Mouse (Mus musculus) heart, adult 11 months (tissue): Measurements from ENCODE around the gene Ccdc62.

Source experiments
- DNase-seq: peaks from one replicate; pipeline ENCODE4 v3.0.0; 2022

Ccdc62 gene

DNA sequence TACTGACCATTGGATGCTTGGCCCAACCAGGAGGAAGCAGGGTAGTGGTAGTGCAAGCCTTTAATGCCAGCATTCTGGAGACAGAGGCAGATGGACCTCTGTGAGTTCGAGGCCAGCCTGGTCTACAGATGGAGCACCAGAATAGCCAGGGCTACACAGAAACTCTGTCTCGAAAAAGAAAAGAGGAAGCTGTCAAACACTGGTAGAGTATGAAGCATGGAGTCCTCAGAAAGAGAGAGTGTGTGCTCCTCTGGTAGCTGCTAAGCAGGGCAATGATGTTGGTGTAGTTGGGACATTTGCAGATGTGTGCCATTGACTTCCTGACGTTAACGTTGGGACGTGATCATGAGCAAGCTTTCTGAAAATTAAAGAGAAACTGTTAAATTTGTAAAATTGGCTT, 8.0 kb downstream of the Ccdc62 start:
- no peak for DNase-seq

- peak; percentile 79 for DNase-seq
These were observed 16.1 kb downstream of the Ccdc62 start for GRCm38 (mm10) chr5:123946546-123946945.

DNA sequence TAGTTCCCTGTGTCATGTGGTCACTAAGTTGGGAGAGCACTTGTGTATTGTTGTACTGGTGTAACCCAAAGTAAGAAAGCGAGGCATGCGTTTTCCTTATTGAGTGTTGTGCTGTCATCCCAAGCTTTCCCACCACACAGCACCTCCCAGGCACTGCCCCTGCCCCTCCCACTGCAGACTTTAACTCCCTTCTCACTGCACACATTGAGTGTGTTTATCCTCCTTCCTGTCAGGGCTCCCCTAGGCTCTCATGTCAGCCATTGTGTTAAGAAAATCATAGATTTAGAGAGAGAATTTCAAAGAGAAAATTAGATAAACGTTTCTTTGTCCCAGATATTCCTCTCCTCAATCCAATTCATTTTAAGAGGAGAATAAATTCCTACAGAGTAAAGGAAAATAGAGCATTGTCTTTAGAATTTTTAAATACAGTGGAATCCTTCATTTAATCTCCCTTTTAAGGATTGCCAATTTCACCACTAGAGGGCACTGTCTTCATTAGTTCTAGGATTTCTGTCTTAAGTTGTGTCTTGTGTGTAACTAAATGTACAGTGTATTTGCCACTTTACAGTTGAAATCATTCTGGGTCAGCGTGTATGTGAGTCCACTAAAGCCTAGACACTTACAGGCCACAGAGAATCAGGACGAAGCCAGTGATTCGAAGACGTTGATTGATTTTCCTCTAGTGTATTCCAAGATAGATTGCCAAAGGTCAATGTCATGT, 16.7 kb downstream of the Ccdc62 start:
- peak; percentile 78 for DNase-seq

GRCm38 (mm10) chr5:123952365-123953045, 22.0 kb downstream of the Ccdc62 start:
- peak; percentile 87 for DNase-seq

DNA sequence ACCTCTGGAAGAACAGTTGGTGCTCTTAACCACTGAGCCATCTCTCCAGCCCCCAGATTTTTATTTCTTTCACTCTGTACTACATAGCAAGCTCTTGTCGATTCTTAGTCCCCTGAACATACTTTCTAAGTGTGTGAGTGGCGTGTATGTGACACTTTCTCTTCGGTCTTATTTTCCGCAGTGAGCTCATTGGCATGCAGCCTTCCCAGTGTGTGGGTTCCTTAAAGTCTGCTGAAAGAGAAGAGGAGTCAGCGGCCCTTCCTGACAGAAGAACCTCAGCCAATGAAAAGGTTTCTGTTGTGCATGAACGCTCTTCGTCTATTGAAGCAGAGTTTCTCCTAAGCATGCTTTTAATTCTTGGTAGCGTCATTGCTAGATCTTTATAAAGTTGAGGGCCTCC, 26.7 kb downstream of the Ccdc62 start:
- DNase-seq = no peak

DNA sequence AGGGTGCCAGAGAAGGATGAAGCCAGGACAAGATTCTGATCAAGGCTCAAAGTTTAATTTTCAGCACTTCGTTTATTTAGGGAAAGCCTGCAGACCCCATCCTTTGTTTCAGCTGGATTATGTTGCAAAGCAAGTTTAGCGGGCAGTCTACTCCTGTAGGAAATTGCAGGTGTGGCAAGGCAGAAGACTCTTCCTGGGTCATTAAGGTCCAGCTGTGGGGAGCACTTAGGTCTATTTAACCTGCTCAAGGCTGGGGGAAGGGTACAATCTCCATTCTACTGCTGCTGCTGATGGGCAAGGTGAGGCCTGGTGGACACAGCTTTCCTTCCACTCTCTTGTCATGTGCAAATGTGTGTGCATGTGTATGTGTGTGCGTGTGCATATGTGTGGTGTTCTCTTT, 28.5 kb downstream of the Ccdc62 start:
- peak; percentile 63 for DNase-seq

DNA sequence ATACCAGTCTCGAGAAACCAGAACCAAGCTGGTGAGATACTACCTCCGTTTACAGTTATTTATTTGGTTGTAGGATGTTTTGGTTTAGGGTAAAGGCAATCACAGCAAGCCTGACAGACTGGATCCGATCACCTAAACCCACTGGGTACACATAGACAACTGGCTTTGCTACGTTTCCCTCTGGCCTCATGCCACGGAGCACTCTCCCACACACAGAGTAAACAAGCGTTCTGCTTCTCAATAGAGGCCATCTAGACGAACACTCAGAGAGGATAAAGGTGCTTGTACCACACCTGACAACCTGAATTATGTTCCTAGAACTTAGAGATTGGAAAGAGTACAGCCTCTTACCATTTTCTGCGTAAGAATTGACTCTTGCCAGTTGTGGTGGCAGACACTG, 29.6 kb downstream of the Ccdc62 start:
- DNase-seq = peak; percentile 44

DNA sequence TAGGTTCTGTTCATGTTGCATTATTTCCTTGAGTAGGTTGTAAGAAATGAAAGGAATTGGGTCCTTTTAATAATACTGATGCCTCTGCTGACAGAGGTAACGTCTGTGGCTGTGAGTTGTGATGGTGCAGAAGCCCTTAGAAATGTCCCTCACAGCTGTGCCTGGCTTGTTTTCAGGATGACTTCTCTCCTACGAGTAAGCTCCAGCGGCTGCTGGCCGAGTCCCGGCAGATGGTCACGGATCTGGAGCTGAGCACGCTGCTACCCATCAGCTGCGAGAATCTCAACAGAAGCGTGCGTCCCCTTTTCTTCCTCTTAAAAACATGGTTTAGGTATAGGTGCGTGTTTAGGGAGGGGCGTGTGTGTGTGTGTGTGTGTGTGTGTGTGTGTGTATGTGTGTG, 30.6 kb downstream of the Ccdc62 start:
- no peak for DNase-seq

GRCm38 (mm10) chr5:123964208-123964607, 33.7 kb downstream of the Ccdc62 start:
- no peak for DNase-seq

DNA sequence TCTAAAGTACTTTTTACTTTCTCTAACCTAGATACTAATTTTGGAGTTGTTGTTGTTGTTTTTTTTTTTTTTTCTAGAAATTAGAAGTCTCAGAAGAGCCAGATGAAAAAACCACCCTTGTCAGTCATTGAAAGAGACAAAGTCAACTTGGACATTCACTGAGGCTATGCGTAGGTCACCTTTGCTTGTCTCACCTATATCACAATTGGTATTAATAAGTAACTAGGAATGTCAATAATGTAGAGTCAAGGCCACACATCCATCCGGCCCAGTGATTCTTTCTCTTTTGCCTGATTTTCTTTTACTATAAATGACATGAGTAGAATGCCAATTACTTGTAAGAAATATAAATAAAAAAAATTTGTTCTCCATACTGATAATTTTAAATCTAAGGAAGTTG, 36.3 kb downstream of the Ccdc62 start:
- no peak for DNase-seq

DNA sequence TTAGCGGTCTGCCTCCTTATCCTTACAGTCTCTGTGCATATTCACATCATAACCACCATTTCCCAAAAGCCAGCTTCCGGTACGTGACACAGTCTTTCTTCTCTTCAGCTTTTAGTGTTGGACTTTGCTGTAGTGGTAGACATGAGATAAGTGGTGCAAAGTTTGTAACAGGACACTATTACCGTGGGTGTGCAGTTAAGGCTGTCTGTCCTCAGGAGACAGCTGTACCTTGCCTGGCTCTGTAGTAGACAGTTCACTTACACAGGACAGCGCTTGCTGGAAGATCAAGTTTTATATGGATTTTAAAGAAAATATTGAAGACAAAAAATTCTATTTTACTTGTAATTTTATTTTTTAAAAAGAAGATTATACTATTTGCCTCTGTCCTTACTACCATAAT, 38.0 kb downstream of the Ccdc62 start:
- DNase-seq = no peak

- DNase-seq = peak; percentile 70
These were observed 38.7 kb downstream of the Ccdc62 start for GRCm38 (mm10) chr5:123969216-123969615.

- peak; percentile 78 for DNase-seq
These were observed 40.1 kb downstream of the Ccdc62 start for GRCm38 (mm10) chr5:123970576-123970975.

GRCm38 (mm10) chr5:123972453-123972852, 42.0 kb downstream of the Ccdc62 start:
- peak; percentile 45 for DNase-seq

DNA sequence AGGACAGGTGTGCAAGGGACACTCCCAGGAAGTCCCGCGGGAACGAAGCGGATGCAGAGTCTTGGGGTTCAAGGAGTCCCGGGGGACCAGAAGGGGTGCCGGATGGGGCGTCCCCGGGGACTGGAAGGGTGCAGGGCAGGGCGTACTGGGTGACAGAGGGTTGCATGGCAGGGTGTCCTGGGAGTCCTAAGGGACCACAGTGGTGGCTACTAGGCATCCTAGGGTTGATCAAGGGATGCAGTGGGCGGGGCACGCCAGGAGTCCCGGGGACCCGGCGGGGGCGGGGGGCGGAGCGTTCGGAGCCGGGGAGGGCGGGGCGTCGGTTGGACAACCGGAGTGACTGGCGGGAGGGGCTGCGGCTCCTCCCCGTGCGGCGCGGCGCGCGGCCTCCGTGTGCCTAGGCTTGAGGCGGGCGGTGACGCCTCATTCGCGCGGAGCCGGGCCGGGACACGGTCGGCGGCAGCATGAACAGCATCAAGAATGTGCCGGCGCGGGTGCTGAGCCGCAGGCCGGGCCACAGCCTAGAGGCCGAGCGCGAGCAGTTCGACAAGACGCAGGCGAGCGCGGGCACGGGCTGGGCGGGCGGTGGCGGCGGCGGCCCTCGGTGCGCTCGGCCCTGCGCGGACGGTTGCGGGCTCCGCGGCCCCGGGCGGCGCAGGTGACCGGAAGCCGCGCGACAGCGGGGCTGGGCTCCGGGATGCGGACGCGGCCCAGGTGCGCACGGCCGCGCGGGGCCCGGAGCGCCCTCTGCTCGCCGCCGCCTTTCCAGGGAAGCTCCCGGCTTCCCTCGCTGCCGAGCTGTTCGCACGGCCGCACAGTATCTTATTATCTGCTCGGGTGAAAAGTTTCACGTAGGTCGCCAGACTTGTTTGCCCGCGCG, 43.1 kb downstream of the Ccdc62 start, which contains the start of gene Hip1r:
Hip1r (plus strand) TSS at position 330 of the 880 bp plus-strand sequence.
- peak; percentile 99 for DNase-seq

DNA sequence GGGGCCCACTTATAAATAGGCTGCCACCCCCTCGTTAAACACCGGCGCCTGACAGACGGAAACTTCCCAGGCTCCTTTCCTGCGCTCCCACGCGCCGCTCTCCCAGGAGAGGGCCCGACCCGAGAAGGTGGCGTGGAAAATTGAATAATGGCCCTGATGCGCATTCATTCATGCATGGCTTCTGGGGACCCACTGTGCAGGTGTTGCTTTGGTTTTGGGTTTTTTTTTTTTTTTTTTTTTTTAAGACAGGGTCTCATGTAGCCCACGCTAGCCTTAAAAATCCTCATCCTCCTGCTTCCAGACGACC, 43.7 kb downstream of the Ccdc62 start:
- DNase-seq = peak; percentile 96

GRCm38 (mm10) chr5:123974616-123975111, 44.2 kb downstream of the Ccdc62 start:
- DNase-seq = peak; percentile 90

DNA sequence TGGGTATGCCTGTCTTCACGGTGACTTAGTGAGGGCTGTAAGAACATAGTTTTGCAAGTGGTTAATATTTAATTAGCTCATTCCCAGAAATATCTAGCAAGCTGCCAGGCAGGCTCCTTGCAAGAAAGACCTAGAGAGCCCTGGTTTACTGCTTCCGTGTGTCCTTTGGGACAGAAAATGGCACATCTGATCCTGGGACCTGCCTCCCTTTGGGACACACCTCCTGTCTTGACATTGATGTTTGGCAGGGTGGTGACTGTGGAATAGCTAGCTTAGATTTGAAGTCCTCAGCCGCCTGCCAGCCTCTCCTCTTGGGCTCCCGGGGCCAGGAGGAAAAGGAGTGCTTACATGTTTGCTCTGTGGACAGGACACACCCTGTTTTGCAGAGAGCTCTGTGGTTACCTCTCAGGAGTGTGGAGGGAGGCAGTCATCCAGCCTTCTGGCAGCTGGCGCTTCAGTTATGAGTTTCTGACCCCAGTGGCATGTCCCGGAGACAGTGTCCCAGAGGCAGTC, 45.2 kb downstream of the Ccdc62 start:
- peak; percentile 90 for DNase-seq

DNA sequence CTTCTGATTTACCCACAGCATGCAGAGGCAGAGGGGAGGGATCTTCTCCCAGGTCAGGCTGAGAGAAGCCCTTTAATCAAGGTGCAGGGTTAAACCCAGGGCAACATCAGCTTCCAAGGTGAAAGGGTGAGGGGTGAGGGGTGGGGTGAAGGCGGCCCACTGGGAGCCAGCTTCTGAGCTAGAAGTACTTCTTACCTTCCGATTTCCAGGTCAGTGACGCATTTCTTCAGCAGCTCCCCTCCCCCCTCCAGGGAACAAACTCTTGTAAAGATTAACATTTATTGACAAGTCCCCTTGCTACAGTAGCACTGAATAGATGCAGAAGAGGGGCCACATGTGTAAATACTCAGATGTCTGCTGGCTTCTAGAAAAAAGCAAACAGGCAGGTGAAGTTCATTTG, 46.8 kb downstream of the Ccdc62 start:
- peak; percentile 64 for DNase-seq

DNA sequence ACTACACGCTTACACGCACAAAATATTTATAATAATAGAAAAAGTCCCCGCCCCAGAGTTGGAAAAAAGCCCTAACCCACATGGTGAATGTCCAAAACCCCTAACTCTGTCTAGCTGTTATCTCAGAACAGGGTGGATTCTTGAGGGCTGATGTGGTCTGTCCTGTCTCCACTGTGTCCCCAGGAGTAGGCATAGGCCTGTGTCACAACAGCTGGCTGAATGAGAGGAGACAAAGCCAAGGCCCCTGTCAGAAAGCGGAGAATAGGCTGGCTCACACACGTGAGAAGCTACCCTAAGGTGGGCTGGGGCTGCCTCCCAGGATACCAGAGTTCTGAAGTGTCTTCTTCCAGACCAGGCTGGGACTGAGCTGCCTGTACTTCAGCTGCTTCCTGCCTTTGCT, 47.7 kb downstream of the Ccdc62 start:
- DNase-seq = no peak

GRCm38 (mm10) chr5:123979221-123979979, 48.9 kb downstream of the Ccdc62 start:
- DNase-seq = peak; percentile 91

DNA sequence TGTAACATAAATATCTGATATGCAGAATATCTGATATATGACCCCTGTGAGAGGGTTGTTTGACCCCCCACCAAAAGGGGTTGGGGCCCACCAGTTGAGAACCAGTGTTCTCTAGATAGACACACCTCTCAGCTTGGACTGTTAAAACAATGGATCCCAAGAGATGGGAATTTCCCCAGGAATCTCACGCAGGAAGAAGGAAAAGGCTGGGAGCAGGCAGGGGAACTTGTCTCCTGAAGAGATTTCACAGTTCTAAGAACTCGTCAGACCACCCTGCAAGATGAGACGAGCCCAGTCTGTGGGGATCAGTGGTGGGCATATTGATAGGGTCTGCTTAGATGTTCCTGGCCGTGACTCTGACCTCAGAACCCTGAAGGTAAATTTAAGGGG, 49.5 kb downstream of the Ccdc62 start:
- DNase-seq = peak; percentile 90
